ENCODE assay signal across 8 mouse cellular contexts in the genomic region with DNA sequence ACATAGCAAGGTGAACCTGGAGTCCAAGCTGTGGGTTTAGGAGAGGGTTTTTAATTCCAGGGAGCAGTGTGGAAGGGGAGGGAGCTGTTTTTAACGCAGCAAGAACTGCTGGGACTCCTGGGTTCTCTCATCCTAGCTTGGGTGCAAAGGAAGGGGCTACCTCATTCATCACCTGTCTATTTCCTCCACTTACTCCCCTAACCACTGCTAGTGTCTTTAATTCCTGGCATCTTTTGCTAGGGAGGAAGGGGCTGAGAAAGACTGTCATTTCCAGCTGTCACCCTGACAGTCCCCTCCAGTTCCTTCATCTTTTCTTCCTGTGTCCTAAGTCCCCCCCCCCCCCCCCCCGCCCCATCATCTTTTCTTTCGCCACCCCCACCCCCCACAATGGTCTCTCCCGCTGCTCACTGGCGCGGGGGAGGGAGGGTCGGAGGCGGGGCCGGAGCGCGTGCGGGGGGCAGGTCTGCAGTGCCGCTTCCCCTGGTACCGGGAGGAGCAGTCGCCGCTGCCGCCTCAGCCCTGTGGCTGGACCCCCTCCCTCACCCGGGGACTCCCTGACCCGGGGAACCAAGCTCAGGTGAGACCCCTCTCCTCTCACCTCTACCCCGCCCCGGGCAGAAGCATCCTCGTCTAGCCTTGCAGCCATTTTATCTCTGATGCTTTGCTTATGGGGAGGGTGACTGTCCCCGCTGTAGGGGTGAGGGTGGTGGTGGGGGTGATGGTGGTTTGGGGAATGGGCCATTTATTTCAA. TPM values are rescaled to one million over a fixed set of nuclear protein-coding genes. Genes with fewer than 3 reads are reported as not detected.
DNase-seq lines count a peak whose midpoint lies in the region; ATAC-seq and TF ChIP-seq lines count a peak whose summit lies in the region.

Gene Sv2a, plus strand, starts transcription at position 425 of the 751 bp plus-strand sequence.

- peak; percentile 45 for DNase-seq in lung, embryonic 14.5 days
- no peak for DNase-seq in lung, adult 18-20 months
- DNase-seq in cerebellum, adult 11-12 months: peak; percentile 86
- DNase-seq in forebrain, postnatal 0 days: peak; percentile 82
- DNase-seq in liver, adult 2 months (ENCODE audit: extremely low read depth, low read depth, low spot score): no peak
- DNase-seq in thymus, postnatal 25 days: peak; percentile 58

- peak within 1 kb of the TSS; percentile 79 for H3K4me2 ChIP-seq in lung, embryonic 14.5 days
- H3K4me2 ChIP-seq in forebrain, postnatal 0 days (ENCODE audit: low read depth): peak within 1 kb of the TSS; percentile 72
- H3K4me2 ChIP-seq in intestine, postnatal 0 days (replicated peaks; ENCODE audit: low read depth): peak within 1 kb of the TSS; percentile 72
- peak within 1 kb of the TSS; percentile 73 for H3K4me2 ChIP-seq in neural tube, embryonic 13.5 days

- peak within 1 kb of the TSS; percentile 66 for H3K9ac ChIP-seq in lung, embryonic 14.5 days
- H3K9ac ChIP-seq in forebrain, postnatal 0 days: peak within 1 kb of the TSS; percentile 78
- 0 out of 2 replicates have a peak within 1 kb of the TSS, but pooled peaks have one; percentile 34 for H3K9ac ChIP-seq in intestine, postnatal 0 days (ENCODE audit: low read depth, low read length)
- H3K9ac ChIP-seq in liver, adult 2 months (ENCODE audit: low read depth, low read length): no peak within 1 kb of the TSS
- H3K9ac ChIP-seq in neural tube, embryonic 13.5 days: peak within 1 kb of the TSS; percentile 89

- no peaks in the 10 kb centered on the region for H3K79me2 ChIP-seq in liver, adult 2 months (ENCODE audit: control insufficient read depth, insufficient read depth, low read length)

- peaks cover 25% of the 10 kb centered on the region for H3K36me3 ChIP-seq in lung, embryonic 14.5 days (ENCODE audit: insufficient read depth)
- peaks cover 28% of the 10 kb centered on the region for H3K36me3 ChIP-seq in forebrain, postnatal 0 days (ENCODE audit: insufficient read depth)
- H3K36me3 ChIP-seq in intestine, postnatal 0 days (ENCODE audit: control insufficient read depth, insufficient read depth): peaks cover 16% of the 10 kb centered on the region; the same call in 1 of the 2 replicates
- peaks cover 15% of the 10 kb centered on the region for H3K36me3 ChIP-seq in liver, adult 2 months (ENCODE audit: control insufficient read depth, insufficient read depth, low read length)
- H3K36me3 ChIP-seq in neural tube, embryonic 13.5 days: peaks cover 42% of the 10 kb centered on the region

- no peaks in the 10 kb centered on the region for H3K9me3 ChIP-seq in lung, embryonic 14.5 days (ENCODE audit: low read depth, low read length)
- no peaks in the 10 kb centered on the region for H3K9me3 ChIP-seq in forebrain, postnatal 0 days (ENCODE audit: low read length)
- no peaks in the 10 kb centered on the region for H3K9me3 ChIP-seq in intestine, postnatal 0 days (ENCODE audit: control insufficient read depth)
- no peaks in the 10 kb centered on the region for H3K9me3 ChIP-seq in neural tube, embryonic 13.5 days

- no peak within 1 kb of the TSS for H3K27ac ChIP-seq in lung, embryonic 14.5 days (ENCODE audit: low read depth)
- H3K27ac ChIP-seq in forebrain, postnatal 0 days (ENCODE audit: low read depth, low read length): peak within 1 kb of the TSS; percentile 72
- no peak within 1 kb of the TSS for H3K27ac ChIP-seq in intestine, postnatal 0 days (ENCODE audit: low read depth, low read length)
- no peak within 1 kb of the TSS for H3K27ac ChIP-seq in liver, adult 2 months (replicated peaks; ENCODE audit: insufficient read depth, low read depth, low read length)
- H3K27ac ChIP-seq in neural tube, embryonic 13.5 days (replicated peaks): peak within 1 kb of the TSS; percentile 89

- TF ChIP-seq CTCF in lung, embryonic 14.5 days (IDR thresholded peaks at IDR 0.05; ENCODE audit: low read depth): no peak
- no peak for TF ChIP-seq CTCF in forebrain, postnatal 0 days (IDR thresholded peaks at IDR 0.05; ENCODE audit: low read depth)
- TF ChIP-seq CTCF in intestine, postnatal 0 days (IDR thresholded peaks at IDR 0.05; ENCODE audit: low read depth): no peak
- no peak for TF ChIP-seq CTCF in liver, adult 2 months (IDR thresholded peaks at IDR 0.05; ENCODE audit: low read depth, low read length)

- ATAC-seq in lung, embryonic 14.5 days (ENCODE audit: insufficient read depth): 0 out of 2 replicates have a peak, but pooled peaks have one; percentile 23
- ATAC-seq in forebrain, postnatal 0 days: peak; percentile 80
- no peak for ATAC-seq in intestine, postnatal 0 days
- peak; percentile 77 for ATAC-seq in neural tube, embryonic 13.5 days (ENCODE audit: low read depth)

- 0 out of 2 replicates have a peak, but pooled peaks cover 8% of the 10 kb centered on the region for H3K4me1 ChIP-seq in lung, embryonic 14.5 days (ENCODE audit: insufficient read depth)
- peaks cover 4% of the 10 kb centered on the region for H3K4me1 ChIP-seq in forebrain, postnatal 0 days (ENCODE audit: insufficient read depth)
- H3K4me1 ChIP-seq in intestine, postnatal 0 days (replicated peaks; ENCODE audit: control insufficient read depth, insufficient read depth, low read length): no peaks in the 10 kb centered on the region
- no peaks in the 10 kb centered on the region for H3K4me1 ChIP-seq in liver, adult 2 months (ENCODE audit: control insufficient read depth, insufficient read depth, low read length)
- peaks cover 41% of the 10 kb centered on the region for H3K4me1 ChIP-seq in neural tube, embryonic 13.5 days (replicated peaks)

- peak within 1 kb of the TSS; percentile 51 for H3K4me3 ChIP-seq in lung, embryonic 14.5 days (ENCODE audit: low read depth, low read length)
- H3K4me3 ChIP-seq in forebrain, postnatal 0 days (ENCODE audit: low read depth, low read length): peak within 1 kb of the TSS; percentile 52
- peak within 1 kb of the TSS; percentile 39 for H3K4me3 ChIP-seq in intestine, postnatal 0 days (ENCODE audit: low read depth, low read length)
- peak within 1 kb of the TSS; percentile 37; the same call in 1 of the 2 replicates for H3K4me3 ChIP-seq in liver, adult 2 months (ENCODE audit: insufficient read depth, low read depth, low read length)
- H3K4me3 ChIP-seq in neural tube, embryonic 13.5 days: peak within 1 kb of the TSS; percentile 67

- H3K27me3 ChIP-seq in lung, embryonic 14.5 days (ENCODE audit: insufficient read depth, low read length): no peaks in the 10 kb centered on the region
- no peaks in the 10 kb centered on the region for H3K27me3 ChIP-seq in forebrain, postnatal 0 days (ENCODE audit: insufficient read depth, low read length)
- no peaks in the 10 kb centered on the region for H3K27me3 ChIP-seq in intestine, postnatal 0 days (replicated peaks; ENCODE audit: control insufficient read depth, insufficient read depth, low read length)
- H3K27me3 ChIP-seq in liver, adult 2 months (ENCODE audit: control insufficient read depth, insufficient read depth, low read length): no peaks in the 10 kb centered on the region
- no peaks in the 10 kb centered on the region for H3K27me3 ChIP-seq in neural tube, embryonic 13.5 days

- no peak for TF ChIP-seq POLR2A in liver, adult 2 months (IDR thresholded peaks at IDR 0.05; ENCODE audit: extremely low read depth, insufficient read depth, low read length)

- WGBS in lung, embryonic 14.5 days: under 1% methylated on average over 19 of the region's 23 CpGs
- 0% methylated on average over 18 of the region's 23 CpGs for WGBS in forebrain, postnatal 0 days
- WGBS in intestine, postnatal 0 days: 1% methylated on average over 16 of the region's 23 CpGs
- 3% methylated on average over 19 of the region's 23 CpGs for WGBS in liver, adult 2 months
- 1% methylated on average over 13 of the region's 23 CpGs for WGBS in neural tube, embryonic 13.5 days

RNA-seq across cellular contexts. Expression of gene Sv2a, which starts in this region (rescaled TPM):
- 3.6 and 5.8 TPM in 2 replicates for polyA plus RNA-seq in lung, embryonic 14.5 days (2014; fragmentation: Nextera tagmentation; extraction: Ambion mirVana)
- total RNA-seq in forebrain, postnatal 0 days (2014; rRNA removed): 82.6 and 112 TPM in 2 replicates
- 106 and 124 TPM in 2 replicates for polyA plus RNA-seq in forebrain, postnatal 0 days (2015; fragmentation: Nextera tagmentation; extraction: Ambion mirVana)
- polyA plus RNA-seq in intestine, postnatal 0 days (2015; fragmentation: Nextera tagmentation; extraction: Ambion mirVana): 2.3 and 3.5 TPM in 2 replicates
- under 0.01 and 0.07 TPM in 2 replicates for total RNA-seq in liver, adult 2 months (2014; rRNA removed)
- 0.04 and 0.66 TPM in 2 replicates for polyA plus RNA-seq in liver, adult 2 months (2012; rRNA removed)
- 72.2 and 78.5 TPM in 2 replicates for polyA plus RNA-seq in neural tube, embryonic 13.5 days (2015; fragmentation: Nextera tagmentation; extraction: Ambion mirVana)

Comparison
In these comparisons a context has a peak if more than half of its experiments do, and no peak if none do; other contexts are left out.
1. RNA of gene Sv2a (total RNA-seq): 82.6 to 112 TPM in forebrain, postnatal 0 days; under 0.01 to 0.07 TPM in liver, adult 2 months; every median in the first group is over 10 times any median in the second.
2. RNA of gene Sv2a (polyA plus RNA-seq): 106 to 124 TPM in forebrain, postnatal 0 days and 72.2 to 78.5 TPM in neural tube, embryonic 13.5 days; 3.6 to 5.8 TPM in lung, embryonic 14.5 days, 2.3 to 3.5 TPM in intestine, postnatal 0 days and 0.04 to 0.66 TPM in liver, adult 2 months; every median in the first group is over 10 times any median in the second.
3. DNase-seq: peak in lung, embryonic 14.5 days (single experiment), cerebellum, adult 11-12 months (single experiment), forebrain, postnatal 0 days (single experiment) and thymus, postnatal 25 days (single experiment); none in lung, adult 18-20 months (0 of 2) and liver, adult 2 months (single experiment).
4. H3K27ac ChIP-seq: peak in forebrain, postnatal 0 days (single experiment) and neural tube, embryonic 13.5 days (single experiment); none in lung, embryonic 14.5 days (single experiment), intestine, postnatal 0 days (single experiment) and liver, adult 2 months (single experiment).
5. Peak in every context shown above with its lines, with median percentiles within 50 percentile points of each other: H3K4me2 ChIP-seq and H3K4me3 ChIP-seq.